Mouse (Mus musculus) hindbrain, embryonic 16.5 days (tissue): Measurements from ENCODE around the gene Spns3. TPM values are rescaled to one million over a fixed set of nuclear protein-coding genes. Genes with fewer than 3 reads are reported as not detected.

ENCODE experiments used
- ATAC-seq: fragments of 200-750 bp; cut with Nextera tagmentation; 2 replicates; pipeline ENCODE4 v1.8.0; 2017; ENCODE audit warnings: moderate TSS enrichment, moderate library complexity
- H3K27ac ChIP-seq: fragments of 300-500 bp; sonication (generic); 2 replicates; pipeline ENCODE4 v1.5.1; 2014; ENCODE audit warnings: low read depth, mild to moderate bottlenecking, control low read depth, low read length, moderate library complexity
- H3K27me3 ChIP-seq: fragments of 300-500 bp; sonication (generic); replicated peaks from 2 replicates; pipeline ENCODE4 v1.6.1; 2014; ENCODE audit warnings: low read length; ENCODE audit not compliant: control insufficient read depth, insufficient read depth
- H3K36me3 ChIP-seq: fragments of 300-500 bp; sonication (generic); 2 replicates; pipeline ENCODE4 v1.6.1; 2014; ENCODE audit warnings: mild to moderate bottlenecking, low read length, moderate library complexity, mixed read lengths; ENCODE audit not compliant: control insufficient read depth, insufficient read depth
- H3K4me1 ChIP-seq: fragments of 300-500 bp; sonication (generic); 2 replicates; pipeline ENCODE4 v1.6.1; 2014; ENCODE audit warnings: low read depth, low read length; ENCODE audit not compliant: control insufficient read depth, insufficient read depth
- H3K4me2 ChIP-seq: fragments of 300-500 bp; sonication (generic); 2 replicates; pipeline ENCODE4 v1.6.1; 2014; ENCODE audit warnings: mild to moderate bottlenecking, low read length, control low read depth, moderate library complexity
- H3K4me3 ChIP-seq: fragments of 300-500 bp; sonication (generic); 2 replicates; pipeline ENCODE4 v1.5.1; 2014; ENCODE audit warnings: mild to moderate bottlenecking, low read length, control low read depth, moderate library complexity
- H3K9ac ChIP-seq: fragments of 300-500 bp; sonication (generic); 2 replicates; pipeline ENCODE4 v1.6.1; 2014; ENCODE audit warnings: low read depth, mild to moderate bottlenecking, control low read depth, low read length, moderate library complexity
- H3K9me3 ChIP-seq: fragments of 300-500 bp; sonication (generic); 2 replicates; pipeline ENCODE4 v1.6.1; 2014; ENCODE audit warnings: mild to moderate bottlenecking, low read length, moderate library complexity; ENCODE audit not compliant: control insufficient read depth
- WGBS: fragments of 180-500 bp; shearing (Covaris S2); extraction: QIAGEN DNeasy Blood & Tissue Kit; methylation state at CpG from one replicate; pipeline ENCODE4 v1.1.7; 2014; 5-methylcytosine and 5-hydroxymethylcytosine counted together
- polyA plus RNA-seq: library from polyadenylated mRNA; unstranded; fragments of >200 nt; fragmentation: Nextera tagmentation; extraction: Ambion mirVana; gene quantifications from 2 replicates; pipeline ENCODE4 v1.2.1, GENCODE M21; 2015

Gene Spns3
- polyA plus RNA-seq, 1 experiment from 2014 or later, result not detected

DNA sequence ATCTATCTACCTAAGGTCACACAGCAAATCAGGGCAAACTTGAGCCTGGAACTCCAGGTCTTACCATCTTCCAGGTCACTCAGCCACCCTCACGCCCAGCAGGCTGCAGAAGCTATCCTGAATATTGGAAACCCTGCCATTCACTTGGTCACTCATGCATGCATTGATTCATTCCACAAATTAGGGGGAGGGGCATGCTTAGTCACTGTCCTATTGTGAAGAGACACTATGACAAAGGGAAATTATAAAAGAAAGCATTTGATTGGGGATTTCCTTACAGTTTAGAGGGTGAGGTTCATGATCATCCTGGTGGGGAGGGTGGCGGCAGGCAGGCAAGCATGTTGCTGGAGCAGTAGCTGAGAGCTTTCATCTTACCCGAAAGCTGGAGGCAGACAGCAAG is 85.5 kb downstream of the Spns3 start:
- no peak overlapping the region for H3K4me2 ChIP-seq
- 0 out of 2 replicates have a peak, but pooled peaks cover 9% of the 10 kb centered on the region for H3K36me3 ChIP-seq
- H3K27me3 ChIP-seq, result no peaks in the 10 kb centered on the region
- no peak overlapping the region for H3K4me3 ChIP-seq
- 46% methylated on average over 3 of the region's 3 CpGs for WGBS
- H3K9me3 ChIP-seq, result no peaks in the 10 kb centered on the region
- ATAC-seq, result no peak
- no peak overlapping the region for H3K27ac ChIP-seq
- H3K4me1 ChIP-seq, result peaks cover 17% of the 10 kb centered on the region
- no peak overlapping the region for H3K9ac ChIP-seq

DNA sequence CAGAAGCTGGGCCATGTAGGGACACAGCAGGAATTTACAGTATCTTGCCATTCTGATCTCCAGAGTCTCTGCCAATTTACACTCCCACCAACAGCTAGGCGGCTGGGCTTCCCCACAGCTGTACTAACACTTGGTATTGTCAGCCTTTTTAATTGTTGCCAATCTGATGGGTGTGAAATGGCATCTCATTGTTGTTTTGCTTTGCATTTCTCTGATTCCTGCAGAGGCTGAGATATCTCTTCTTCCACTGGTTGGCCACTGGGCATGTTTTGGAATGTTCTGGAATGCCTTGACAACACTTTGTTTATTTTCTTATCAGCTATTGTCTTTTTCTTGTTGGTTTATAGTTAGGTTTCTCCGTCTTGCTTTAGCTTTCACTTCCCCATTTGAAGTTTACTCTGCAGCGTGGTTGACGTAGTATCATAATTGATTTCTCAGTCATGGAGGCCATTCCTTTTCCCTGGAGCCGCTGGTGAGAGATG is 88.8 kb downstream of the Spns3 start:
- Histone ChIP-seq H3K27me3 (no peaks in the 10 kb centered on the region), H3K4me2 (no peak overlapping the region), H3K36me3 (peaks cover 13% of the 10 kb centered on the region; the same call in 1 of the 2 replicates), H3K4me3 (no peak overlapping the region), H3K27ac (no peak overlapping the region), H3K9me3 (no peaks in the 10 kb centered on the region), H3K4me1 (peaks cover 3% of the 10 kb centered on the region; the same call in 1 of the 2 replicates), H3K9ac (no peak overlapping the region)
- WGBS, result 35% methylated on average over 5 of the region's 5 CpGs
- ATAC-seq, result no peak

DNA sequence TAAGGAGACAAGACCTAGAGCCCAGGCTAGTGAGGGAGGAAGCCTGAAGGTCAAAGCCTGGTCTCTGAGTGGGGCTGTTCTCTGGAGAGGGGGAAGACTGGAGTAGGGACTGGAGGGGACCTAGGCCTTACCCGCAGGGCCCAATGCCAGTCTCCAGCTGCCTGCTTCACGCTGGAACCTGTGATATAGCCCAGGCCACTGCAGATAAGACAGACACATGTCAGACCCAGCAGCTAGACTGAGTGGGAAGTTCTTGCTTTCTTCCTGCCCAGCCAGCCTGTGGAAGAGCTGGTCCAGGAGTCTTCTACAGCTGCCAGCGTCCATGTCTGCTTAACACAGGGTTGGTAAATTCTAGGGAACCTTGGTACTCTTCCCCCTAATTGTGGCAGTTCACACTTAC is 91.8 kb downstream of the Spns3 start:
- H3K36me3 ChIP-seq, result peaks cover 16% of the 10 kb centered on the region; the same call in 1 of the 2 replicates

GRCm38 (mm10) chr11:72457995-72458496 is 92.3 kb downstream of the Spns3 start:
- Histone ChIP-seq H3K27ac (no peak overlapping the region), H3K4me1 (no peaks in the 10 kb centered on the region; the same call in 1 of the 2 replicates), H3K9ac (no peak overlapping the region), H3K4me3 (no peak overlapping the region), H3K9me3 (no peaks in the 10 kb centered on the region), H3K27me3 (no peaks in the 10 kb centered on the region), H3K4me2 (no peak overlapping the region), H3K36me3 (peaks cover 16% of the 10 kb centered on the region; the same call in 1 of the 2 replicates)
- ATAC-seq, result no peak
- 75% methylated on average over 12 of the region's 12 CpGs for WGBS

More for the DNA sequence above, 91.8 kb downstream of the Spns3 start:
- ATAC-seq, result no peak
- H3K9ac ChIP-seq, result no peak overlapping the region
- H3K27ac ChIP-seq, result no peak overlapping the region
- H3K4me1 ChIP-seq, result no peaks in the 10 kb centered on the region; the same call in 1 of the 2 replicates
- no peak overlapping the region for H3K4me2 ChIP-seq
- H3K9me3 ChIP-seq, result no peaks in the 10 kb centered on the region
- 77% methylated on average over 3 of the region's 3 CpGs for WGBS
- no peak overlapping the region for H3K4me3 ChIP-seq
- H3K27me3 ChIP-seq, result no peaks in the 10 kb centered on the region

- WGBS, result 26% methylated on average over 5 of the region's 5 CpGs
- Histone ChIP-seq H3K4me3 (no peak overlapping the region), H3K27ac (peak overlapping the region; percentile 34; the same call in 1 of the 2 replicates), H3K4me1 (no peaks in the 10 kb centered on the region; the same call in 1 of the 2 replicates), H3K4me2 (no peak overlapping the region), H3K9ac (no peak overlapping the region; the same call in 1 of the 2 replicates), H3K27me3 (no peaks in the 10 kb centered on the region), H3K36me3 (peaks cover 30% of the 10 kb centered on the region), H3K9me3 (no peaks in the 10 kb centered on the region)
- ATAC-seq, result peak; percentile 79
Measured at GRCm38 (mm10) chr11:72455694-72456093, 94.6 kb downstream of the Spns3 start.

DNA sequence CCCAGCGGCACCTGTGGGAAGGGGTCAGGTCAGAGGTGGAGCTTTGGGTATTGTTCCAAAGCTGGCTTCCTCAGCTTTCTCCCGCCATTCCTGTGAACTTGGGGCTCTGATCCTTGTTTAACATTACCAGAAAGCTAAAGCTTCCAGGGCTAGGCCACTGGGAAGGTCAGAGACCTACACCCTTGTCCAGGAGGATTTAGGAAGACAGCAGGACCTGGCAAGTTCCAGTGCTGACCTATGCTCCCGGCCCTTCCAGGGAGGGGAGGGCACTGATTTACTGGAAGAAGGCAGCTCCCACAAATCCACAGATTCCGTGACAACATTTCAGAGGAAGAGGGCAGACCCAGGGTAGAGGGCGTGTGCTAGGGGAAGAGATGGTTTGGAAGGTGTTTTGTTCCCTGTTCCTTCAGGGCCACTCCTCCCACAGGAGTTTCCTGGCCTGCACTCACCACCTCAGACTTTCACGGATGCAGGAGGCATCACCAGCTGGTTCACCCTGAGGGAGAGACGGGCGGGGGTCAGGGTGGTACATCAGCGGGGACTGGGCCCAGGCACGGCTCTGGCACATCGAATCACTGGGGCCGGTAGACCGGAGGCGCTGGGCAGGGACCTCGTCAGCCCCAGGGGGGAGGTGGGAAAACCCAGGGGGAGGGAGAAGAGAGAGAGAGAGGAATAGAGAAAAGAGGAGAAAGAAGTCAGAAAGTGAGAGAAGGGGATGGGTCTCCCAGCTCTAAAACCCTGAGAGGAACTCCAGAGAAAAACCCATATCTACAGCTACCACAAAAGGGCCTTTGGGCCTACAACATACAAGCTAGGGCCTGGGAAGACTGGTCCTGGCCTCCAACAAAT is 97.0 kb downstream of the Spns3 start:
- no peak overlapping the region for H3K4me3 ChIP-seq
- H3K36me3 ChIP-seq, result peaks cover 41% of the 10 kb centered on the region
- H3K4me1 ChIP-seq, result no peaks in the 10 kb centered on the region; the same call in 1 of the 2 replicates
- 59% methylated on average over 15 of the region's 15 CpGs for WGBS
- no peaks in the 10 kb centered on the region for H3K27me3 ChIP-seq
- ATAC-seq, result no peak
- no peak overlapping the region for H3K4me2 ChIP-seq
- no peak overlapping the region for H3K9ac ChIP-seq
- no peaks in the 10 kb centered on the region for H3K9me3 ChIP-seq
- H3K27ac ChIP-seq, result no peak overlapping the region

DNA sequence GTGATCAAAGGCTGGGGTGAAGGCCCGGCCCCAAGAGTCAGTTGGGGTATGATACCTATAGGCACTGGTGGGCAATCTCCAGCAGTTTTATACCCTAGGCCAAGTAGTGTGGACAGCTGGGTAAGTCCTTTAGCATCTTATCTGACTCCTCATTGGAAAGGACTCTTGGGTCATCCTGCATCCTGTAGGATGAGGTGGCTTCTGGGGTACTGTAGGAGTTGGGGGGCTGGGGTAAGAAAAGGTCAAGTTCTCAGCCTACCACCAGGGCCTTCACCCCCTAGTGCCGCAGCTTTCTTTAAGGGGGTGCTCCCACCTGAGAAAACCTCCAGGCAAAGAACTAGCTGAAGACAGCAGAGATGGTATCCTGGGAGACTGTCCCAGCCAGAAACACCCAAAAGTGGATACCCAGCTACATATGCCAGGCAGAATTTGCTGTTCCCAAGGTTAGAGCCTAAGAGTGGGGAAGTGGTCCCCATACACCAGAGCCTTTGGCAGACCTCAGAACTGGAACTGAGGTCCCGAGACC is 98.1 kb downstream of the Spns3 start:
- Histone ChIP-seq H3K27ac (no peak overlapping the region), H3K4me2 (no peak overlapping the region), H3K27me3 (no peaks in the 10 kb centered on the region), H3K36me3 (peaks cover 51% of the 10 kb centered on the region), H3K4me1 (no peaks in the 10 kb centered on the region; the same call in 1 of the 2 replicates), H3K4me3 (no peak overlapping the region), H3K9me3 (no peaks in the 10 kb centered on the region), H3K9ac (no peak overlapping the region)
- WGBS, result 87% methylated on average over 3 of the region's 3 CpGs
- ATAC-seq, result no peak

- no peak for ATAC-seq
- no peak overlapping the region for H3K4me3 ChIP-seq
- no peak overlapping the region for H3K9ac ChIP-seq
- no peak overlapping the region for H3K27ac ChIP-seq
- peaks cover 1% of the 10 kb centered on the region for H3K4me1 ChIP-seq
- H3K4me2 ChIP-seq, result no peak overlapping the region
- peaks cover 90% of the 10 kb centered on the region for H3K36me3 ChIP-seq
- no peaks in the 10 kb centered on the region for H3K9me3 ChIP-seq
- no peaks in the 10 kb centered on the region for H3K27me3 ChIP-seq
- WGBS, result 87% methylated on average over 8 of the region's 8 CpGs
Measured at GRCm38 (mm10) chr11:72447475-72447874, 102.8 kb downstream of the Spns3 start.
